Mouse (Mus musculus) forebrain, embryonic 16.5 days (tissue): ENCODE results near the gene Gm15107. TPM values are rescaled to one million over a fixed set of nuclear protein-coding genes. Genes with fewer than 3 reads are reported as not detected.
"Not testable (repeated sequence)": the region's sequence is repeated elsewhere in the genome, so short reads cannot be mapped to it uniquely, and the experiment has no call there.

Experiments used
- ATAC-seq: fragments of 200-750 bp; cut with Nextera tagmentation; 2 replicates; pipeline ENCODE4 v1.8.0; 2017; ENCODE audit warnings: mild to moderate bottlenecking, moderate library complexity
- H3K27ac ChIP-seq: fragments of 300-500 bp; sonication (generic); 2 replicates; pipeline ENCODE4 v1.5.1; 2014; ENCODE audit warnings: low read length, control low read depth
- H3K27me3 ChIP-seq: fragments of 300-500 bp; sonication (generic); replicated peaks from 2 replicates; pipeline ENCODE4 v1.6.1; 2014; ENCODE audit warnings: low read length; ENCODE audit not compliant: control insufficient read depth, insufficient read depth
- H3K36me3 ChIP-seq: fragments of 300-500 bp; sonication (generic); 2 replicates; pipeline ENCODE4 v1.6.1; 2014; ENCODE audit not compliant: control insufficient read depth, insufficient read depth
- H3K4me1 ChIP-seq: fragments of 300-500 bp; sonication (generic); replicated peaks from 2 replicates; pipeline ENCODE4 v1.6.1; 2014; ENCODE audit warnings: low read length; ENCODE audit not compliant: control insufficient read depth, insufficient read depth
- H3K4me2 ChIP-seq: fragments of 300-500 bp; sonication (generic); 2 replicates; pipeline ENCODE4 v1.6.1; 2014; ENCODE audit warnings: mild to moderate bottlenecking, low read length, control low read depth
- H3K4me3 ChIP-seq: fragments of 300-500 bp; sonication (generic); replicated peaks from 2 replicates; pipeline ENCODE4 v1.5.1; 2014; ENCODE audit warnings: mild to moderate bottlenecking, low read length, control low read depth
- H3K9ac ChIP-seq: fragments of 300-500 bp; sonication (generic); replicated peaks from 2 replicates; pipeline ENCODE4 v1.6.1; 2014; ENCODE audit warnings: low read depth, low read length, control low read depth
- H3K9me3 ChIP-seq: fragments of 300-500 bp; sonication (generic); 2 replicates; pipeline ENCODE4 v1.6.1; 2016; ENCODE audit warnings: low read length; ENCODE audit not compliant: control insufficient read depth
- WGBS: fragments of 180-500 bp; shearing (Covaris S2); extraction: QIAGEN DNeasy Blood & Tissue Kit; methylation state at CpG from one replicate; pipeline ENCODE4 v1.1.7; 2014; 5-methylcytosine and 5-hydroxymethylcytosine counted together
- polyA plus RNA-seq: library from polyadenylated mRNA; unstranded; fragments of >200 nt; fragmentation: Nextera tagmentation; extraction: Ambion mirVana; gene quantifications from 2 replicates; pipeline ENCODE4 v1.2.1, GENCODE M21; 2015

Gm15107 gene
- polyA plus RNA-seq: not detected in 2 replicates

GRCm38 (mm10) chrX:148180424-148180823 is at the start of gene Gm15107:
Gm15107 (plus strand) TSS chrX:148180724.
- ATAC-seq, H3K27ac ChIP-seq, H3K4me2 ChIP-seq, H3K4me3 ChIP-seq, H3K9ac ChIP-seq, H3K4me1 ChIP-seq, H3K9me3 ChIP-seq, H3K36me3 ChIP-seq, H3K27me3 ChIP-seq: not testable (repeated sequence)
- 100% methylated on average over 1 of the region's 6 CpGs for WGBS

Other genes starting within 250 kb of the Gm15107 start
- not detected in 2 replicates for gene Gm15080, start 187.7 kb upstream of the Gm15107 start, polyA plus RNA-seq